Mouse (Mus musculus): ENCODE measurements at regions not wholly inside any gene's neighbourhood (a gene's known extent, or its start where the extent isn't known, plus 50 kb on each side); places are given as distances from the start of the nearest gene placed in this dataset.

GRCm38 (mm10) chr15:97598270-97598669 is 107.4 kb downstream of the Rpap3 start:
- no peaks in the 10 kb centered on the region for H3K27me3 ChIP-seq
- ChIA-PET CTCF (interaction anchor here (1.3 kb wide), 1 partner anchor 12 kb away, joined by 3 read pairs; no protein-coding TSS in a partner anchor), POLR2A (no interaction called here)
- DNase-seq (ENCODE audit: low read depth, low spot score) (no peak), ATAC-seq (no peak)
- no peak for TF ChIP-seq CTCF (IDR thresholded peaks at IDR 0.05)
- in situ Hi-C loops (cut with MboI; ENCODE audit: low pct_unique_long_range_greater_than_20kb), result no loop called here

- ATAC-seq, result no peak
- DNase-seq (ENCODE audit: low read depth, low spot score), result no peak
- in situ Hi-C loops (cut with MboI; ENCODE audit: low pct_unique_long_range_greater_than_20kb), result no loop called here
Observed at GRCm38 (mm10) chr15:97596514-97597081, 109.0 kb downstream of the Rpap3 start.

GRCm38 (mm10) chr15:97595284-97595796 is 110.3 kb downstream of the Rpap3 start:
- no peak for DNase-seq (ENCODE audit: low read depth, low spot score)
- TF ChIP-seq CTCF (IDR thresholded peaks at IDR 0.05), result no peak
- no peak for ATAC-seq
- H3K27me3 ChIP-seq, result no peaks in the 10 kb centered on the region
- in situ Hi-C loops (cut with MboI; ENCODE audit: low pct_unique_long_range_greater_than_20kb), result no loop called here
- ChIA-PET POLR2A (no interaction called here), CTCF (interaction anchor here (1.7 kb wide), 1 partner anchor 18 kb away, joined by 6 read pairs; no protein-coding TSS in a partner anchor)

More at GRCm38 (mm10) chr15:97596514-97597081, 109.0 kb downstream of the Rpap3 start:
- ChIA-PET CTCF (interaction anchor here (1.7 kb wide), 1 partner anchor 17 kb away, joined by 6 read pairs; no protein-coding TSS in a partner anchor), POLR2A (no interaction called here)
- no peaks in the 10 kb centered on the region for H3K27me3 ChIP-seq
- TF ChIP-seq CTCF (IDR thresholded peaks at IDR 0.05), result no peak

- ChIA-PET CTCF (no interaction called here), POLR2A (no interaction called here)
- TF ChIP-seq CTCF (IDR thresholded peaks at IDR 0.05), result no peak
- DNase-seq (ENCODE audit: low read depth, low spot score) (no peak), ATAC-seq (no peak)
- H3K27me3 ChIP-seq, result no peaks in the 10 kb centered on the region
- in situ Hi-C loops (cut with MboI; ENCODE audit: low pct_unique_long_range_greater_than_20kb), result no loop called here
Observed at GRCm38 (mm10) chr15:97593781-97594600, 111.6 kb downstream of the Rpap3 start.

- H3K27me3 ChIP-seq, result no peaks in the 10 kb centered on the region
- DNase-seq (ENCODE audit: low read depth, low spot score) (no peak), ATAC-seq (no peak)
- POLR2A ChIA-PET, result no interaction called here
- TF ChIP-seq CTCF (IDR thresholded peaks at IDR 0.05), result no peak
- CTCF ChIA-PET, result no interaction called here
- in situ Hi-C loops (cut with MboI; ENCODE audit: low pct_unique_long_range_greater_than_20kb), result no loop called here
Observed at GRCm38 (mm10) chr15:97592786-97593185, 112.8 kb downstream of the Rpap3 start.

GRCm38 (mm10) chr15:97591406-97591805 is 114.2 kb downstream of the Rpap3 start:
- POLR2A ChIA-PET, result interaction anchor here (0.6 kb wide), 2 partner anchors 16 to 1159 kb away, joined by 6 read pairs; no protein-coding TSS in a partner anchor
- in situ Hi-C loops (cut with MboI; ENCODE audit: low pct_unique_long_range_greater_than_20kb), result no loop called here
- no peaks in the 10 kb centered on the region for H3K27me3 ChIP-seq
- TF ChIP-seq CTCF (IDR thresholded peaks at IDR 0.05), result no peak
- ATAC-seq (no peak), DNase-seq (ENCODE audit: low read depth, low spot score) (no peak)
- CTCF ChIA-PET, result no interaction called here

- ChIA-PET POLR2A (interaction anchor here (0.6 kb wide), 1 partner anchor 1159 kb away, joined by 6 read pairs; no protein-coding TSS in a partner anchor), CTCF (no interaction called here)
- DNase-seq (ENCODE audit: low read depth, low spot score), result no peak
- no peak for ATAC-seq
- H3K27me3 ChIP-seq, result no peaks in the 10 kb centered on the region
- no peak for TF ChIP-seq CTCF (IDR thresholded peaks at IDR 0.05)
- in situ Hi-C loops (cut with MboI; ENCODE audit: low pct_unique_long_range_greater_than_20kb), result no loop called here
Observed at GRCm38 (mm10) chr15:97590732-97591292, 114.8 kb downstream of the Rpap3 start.

- TF ChIP-seq CTCF (IDR thresholded peaks at IDR 0.05), result no peak
- H3K27me3 ChIP-seq, result no peaks in the 10 kb centered on the region
- ChIA-PET POLR2A (no interaction called here), CTCF (interaction anchor here (1.0 kb wide), 1 partner anchor 9 kb away, joined by 3 read pairs; no protein-coding TSS in a partner anchor)
- in situ Hi-C loops (cut with MboI; ENCODE audit: low pct_unique_long_range_greater_than_20kb), result no loop called here
- DNase-seq (ENCODE audit: low read depth, low spot score) (no peak), ATAC-seq (no peak)
Observed at GRCm38 (mm10) chr15:97587571-97588205, 117.9 kb downstream of the Rpap3 start.

- in situ Hi-C loops (cut with MboI; ENCODE audit: low pct_unique_long_range_greater_than_20kb), result no loop called here
- ATAC-seq, result peak; percentile 95
- ChIA-PET POLR2A (interaction anchor here (0.7 kb wide), 1 partner anchor 333 kb away, joined by 3 read pairs; no protein-coding TSS in a partner anchor), CTCF (interaction anchor here (0.8 to 1.4 kb wide), 3 partner anchors 9 to 42 kb away, joined by 3 to 6 read pairs (median 3); no protein-coding TSS in a partner anchor)
- H3K27me3 ChIP-seq, result no peaks in the 10 kb centered on the region
- peak; percentile 90 for TF ChIP-seq CTCF (IDR thresholded peaks at IDR 0.05)
- peak; percentile 81 for DNase-seq (ENCODE audit: low read depth, low spot score)
Observed at GRCm38 (mm10) chr15:97581724-97582154, 123.9 kb downstream of the Rpap3 start.

GRCm38 (mm10) chr15:97580726-97581125 is 124.9 kb downstream of the Rpap3 start:
- ATAC-seq (no peak), DNase-seq (ENCODE audit: low read depth, low spot score) (no peak)
- POLR2A ChIA-PET, result no interaction called here
- no peak for TF ChIP-seq CTCF (IDR thresholded peaks at IDR 0.05)
- H3K27me3 ChIP-seq, result no peaks in the 10 kb centered on the region
- CTCF ChIA-PET, result interaction anchor here (0.7 to 1.4 kb wide), 3 partner anchors 8 to 335 kb away, joined by 3 to 6 read pairs (median 3); no protein-coding TSS in a partner anchor
- in situ Hi-C loops (cut with MboI; ENCODE audit: low pct_unique_long_range_greater_than_20kb), result no loop called here

Measured in Patski (cell line).